Mouse (Mus musculus) thymus, postnatal 10 days (tissue): Measurements from ENCODE around the gene Lyplal1.

ENCODE experiments used
- DNase-seq, 2 experiments: peaks; one replicate each; pipeline ENCODE4 v3.0.0; 2021; ENCODE audit warnings: low spot score in 2 of 2

Lyplal1 gene

GRCm38 (mm10) chr1:186116701-186117488 lies at the start of gene Lyplal1:
Gene Lyplal1 (minus strand): TSS chr1:186117310.
- DNase-seq: peak; percentile 66 to 84

- DNase-seq: no peak
Measured at GRCm38 (mm10) chr1:186163616-186164015, 46.5 kb upstream of the Lyplal1 start.

GRCm38 (mm10) chr1:186163206-186163605 lies 46.1 kb upstream of the Lyplal1 start:
- no peak for DNase-seq

GRCm38 (mm10) chr1:186150376-186150775 lies 33.3 kb upstream of the Lyplal1 start:
- no peak for DNase-seq

GRCm38 (mm10) chr1:186145444-186145843 lies 28.3 kb upstream of the Lyplal1 start:
- DNase-seq: no peak

- DNase-seq: no peak
Measured at GRCm38 (mm10) chr1:186140191-186140590, 23.1 kb upstream of the Lyplal1 start.

GRCm38 (mm10) chr1:186137873-186138272 lies 20.8 kb upstream of the Lyplal1 start:
- DNase-seq: no peak

GRCm38 (mm10) chr1:186136636-186137380 lies 19.7 kb upstream of the Lyplal1 start:
- DNase-seq: no peak

GRCm38 (mm10) chr1:186131465-186131864 lies 14.4 kb upstream of the Lyplal1 start:
- DNase-seq: no peak

GRCm38 (mm10) chr1:186128940-186129339 lies 11.8 kb upstream of the Lyplal1 start:
- DNase-seq: no peak

GRCm38 (mm10) chr1:186126313-186126862 lies 9.3 kb upstream of the Lyplal1 start:
- DNase-seq: no peak

GRCm38 (mm10) chr1:186123690-186124089 lies 6.6 kb upstream of the Lyplal1 start:
- DNase-seq: no peak

GRCm38 (mm10) chr1:186119856-186120255 lies 2.7 kb upstream of the Lyplal1 start:
- no peak for DNase-seq

- DNase-seq: no peak
Measured at GRCm38 (mm10) chr1:186116086-186116600, 967 bp downstream of the Lyplal1 start.

GRCm38 (mm10) chr1:186102313-186102712 lies 14.8 kb downstream of the Lyplal1 start:
- DNase-seq: no peak

GRCm38 (mm10) chr1:186066266-186066897 lies 50.7 kb downstream of the Lyplal1 start:
- DNase-seq: no peak

GRCm38 (mm10) chr1:186060041-186060440 lies 57.1 kb downstream of the Lyplal1 start:
- DNase-seq: no peak

- no peak for DNase-seq
Measured at GRCm38 (mm10) chr1:186054227-186054626, 62.9 kb downstream of the Lyplal1 start.

GRCm38 (mm10) chr1:186053280-186054043 lies 63.6 kb downstream of the Lyplal1 start:
- no peak for DNase-seq

- DNase-seq: no peak
Measured at GRCm38 (mm10) chr1:186043709-186044452, 73.2 kb downstream of the Lyplal1 start.
